Mouse (Mus musculus): Measurements from ENCODE around the gene Nckipsd. TPM values are rescaled to one million over a fixed set of nuclear protein-coding genes. Genes with fewer than 3 reads are reported as not detected.
A peak's percentile ranks its signal among the peaks of the same experiment; 100 is the strongest.

Gene Nckipsd
- polyA plus RNA-seq, 1 experiment from 2014 or later: 10.8 TPM

- DNase-seq (ENCODE audit: low spot score): no peak
- WGBS: 72% methylated on average over 5 of the region's 5 CpGs
- Histone ChIP-seq H3K9me3 (no peaks in the 10 kb centered on the region), H3K4me1 (peaks cover 34% of the 10 kb centered on the region), H3K27me3 (ENCODE audit: insufficient read depth, poor library complexity, severe bottlenecking) (no peaks in the 10 kb centered on the region), H3K27ac (peak overlapping the region; percentile 88), H3K4me3 (peak overlapping the region; percentile 87), H3K36me3 (peaks cover 66% of the 10 kb centered on the region)
These were observed 494 bp upstream of the Nckipsd start for GRCm38 (mm10) chr9:108807674-108808073.

DNA sequence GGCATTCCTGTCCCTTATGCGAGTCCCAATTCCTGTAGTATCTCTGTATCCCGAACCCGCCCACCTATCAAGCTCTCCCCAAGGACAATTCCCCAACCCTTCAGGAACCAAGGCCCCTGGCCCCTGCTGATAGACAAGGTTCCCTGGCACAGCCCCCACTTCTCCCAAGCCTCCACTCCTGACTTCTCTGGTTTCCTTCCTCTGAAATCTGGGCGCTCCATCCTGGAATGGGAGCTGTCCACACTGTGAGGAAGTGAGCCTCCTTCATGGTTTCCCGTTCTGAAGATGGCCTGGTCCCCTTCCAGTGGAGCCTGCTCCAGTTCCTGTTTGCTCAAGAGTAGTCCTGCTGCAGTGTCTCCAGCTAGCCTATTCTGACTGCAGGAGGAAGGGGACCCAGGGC lies 1.0 kb downstream of the Nckipsd start:
- 38% methylated on average over 5 of the region's 5 CpGs for WGBS

GRCm38 (mm10) chr9:108809723-108810122 lies 1.6 kb downstream of the Nckipsd start:
- Histone ChIP-seq H3K36me3 (peaks cover 65% of the 10 kb centered on the region), H3K27me3 (ENCODE audit: insufficient read depth, poor library complexity, severe bottlenecking) (no peaks in the 10 kb centered on the region), H3K9me3 (no peaks in the 10 kb centered on the region), H3K4me3 (no peak overlapping the region), H3K4me1 (peaks cover 34% of the 10 kb centered on the region), H3K27ac (no peak overlapping the region)
- WGBS: 77% methylated on average over 6 of the region's 6 CpGs
- DNase-seq (ENCODE audit: low spot score): no peak

More for the DNA sequence above, 1.0 kb downstream of the Nckipsd start:
- Histone ChIP-seq H3K27me3 (ENCODE audit: insufficient read depth, poor library complexity, severe bottlenecking) (no peaks in the 10 kb centered on the region), H3K4me1 (peaks cover 34% of the 10 kb centered on the region), H3K4me3 (peak overlapping the region; percentile 87), H3K27ac (no peak overlapping the region), H3K36me3 (peaks cover 65% of the 10 kb centered on the region), H3K9me3 (no peaks in the 10 kb centered on the region)
- no peak for DNase-seq (ENCODE audit: low spot score)

- H3K27ac ChIP-seq: no peak overlapping the region
- H3K4me3 ChIP-seq: no peak overlapping the region
- WGBS: 79% methylated on average over 5 of the region's 5 CpGs
- H3K36me3 ChIP-seq: peaks cover 65% of the 10 kb centered on the region
- no peaks in the 10 kb centered on the region for H3K9me3 ChIP-seq
- no peak for DNase-seq (ENCODE audit: low spot score)
- H3K4me1 ChIP-seq: peaks cover 34% of the 10 kb centered on the region
- no peaks in the 10 kb centered on the region for H3K27me3 ChIP-seq (ENCODE audit: insufficient read depth, poor library complexity, severe bottlenecking)
These were observed 2.3 kb downstream of the Nckipsd start for GRCm38 (mm10) chr9:108810516-108810915.

- DNase-seq (ENCODE audit: low spot score): no peak
- Histone ChIP-seq H3K36me3 (peaks cover 64% of the 10 kb centered on the region), H3K4me1 (0 out of 2 replicates have a peak, but pooled peaks cover under 1% of the 10 kb centered on the region), H3K4me3 (no peak overlapping the region), H3K27me3 (ENCODE audit: insufficient read depth, poor library complexity, severe bottlenecking) (peaks cover 1% of the 10 kb centered on the region; the same call in 1 of the 2 replicates), H3K9me3 (no peaks in the 10 kb centered on the region), H3K27ac (no peak overlapping the region)
- WGBS: 81% methylated on average over 7 of the region's 7 CpGs
These were observed 7.4 kb downstream of the Nckipsd start for GRCm38 (mm10) chr9:108815557-108815956.

- no peak for DNase-seq (ENCODE audit: low spot score)
- Histone ChIP-seq H3K27ac (no peak overlapping the region), H3K36me3 (peaks cover 28% of the 10 kb centered on the region), H3K4me1 (0 out of 2 replicates have a peak, but pooled peaks cover 4% of the 10 kb centered on the region), H3K27me3 (ENCODE audit: insufficient read depth, poor library complexity, severe bottlenecking) (peaks cover 25% of the 10 kb centered on the region), H3K9me3 (no peaks in the 10 kb centered on the region), H3K4me3 (no peak overlapping the region)
- WGBS: 52% methylated on average over 3 of the region's 3 CpGs
These were observed 11.3 kb downstream of the Nckipsd start for GRCm38 (mm10) chr9:108819495-108819894.

- DNase-seq (ENCODE audit: low spot score): no peak
- Histone ChIP-seq H3K27ac (no peak overlapping the region), H3K27me3 (ENCODE audit: insufficient read depth, poor library complexity, severe bottlenecking) (peaks cover 31% of the 10 kb centered on the region), H3K36me3 (peaks cover 22% of the 10 kb centered on the region), H3K4me1 (0 out of 2 replicates have a peak, but pooled peaks cover 10% of the 10 kb centered on the region), H3K9me3 (no peaks in the 10 kb centered on the region), H3K4me3 (no peak overlapping the region)
- 53% methylated on average over 5 of the region's 5 CpGs for WGBS
These were observed 11.9 kb downstream of the Nckipsd start for GRCm38 (mm10) chr9:108820077-108820476.

- no peak overlapping the region for H3K27ac ChIP-seq
- H3K36me3 ChIP-seq: no peaks in the 10 kb centered on the region
- no peaks in the 10 kb centered on the region for H3K9me3 ChIP-seq
- H3K27me3 ChIP-seq (ENCODE audit: insufficient read depth, poor library complexity, severe bottlenecking): peaks cover 73% of the 10 kb centered on the region
- DNase-seq (ENCODE audit: low spot score): no peak
- 4% methylated on average over 25 of the region's 25 CpGs for WGBS
- H3K4me1 ChIP-seq: peaks cover 37% of the 10 kb centered on the region
- peak overlapping the region; percentile 10; the same call in 1 of the 2 replicates for H3K4me3 ChIP-seq
These were observed 16.0 kb downstream of the Nckipsd start for GRCm38 (mm10) chr9:108824144-108824685.

DNA sequence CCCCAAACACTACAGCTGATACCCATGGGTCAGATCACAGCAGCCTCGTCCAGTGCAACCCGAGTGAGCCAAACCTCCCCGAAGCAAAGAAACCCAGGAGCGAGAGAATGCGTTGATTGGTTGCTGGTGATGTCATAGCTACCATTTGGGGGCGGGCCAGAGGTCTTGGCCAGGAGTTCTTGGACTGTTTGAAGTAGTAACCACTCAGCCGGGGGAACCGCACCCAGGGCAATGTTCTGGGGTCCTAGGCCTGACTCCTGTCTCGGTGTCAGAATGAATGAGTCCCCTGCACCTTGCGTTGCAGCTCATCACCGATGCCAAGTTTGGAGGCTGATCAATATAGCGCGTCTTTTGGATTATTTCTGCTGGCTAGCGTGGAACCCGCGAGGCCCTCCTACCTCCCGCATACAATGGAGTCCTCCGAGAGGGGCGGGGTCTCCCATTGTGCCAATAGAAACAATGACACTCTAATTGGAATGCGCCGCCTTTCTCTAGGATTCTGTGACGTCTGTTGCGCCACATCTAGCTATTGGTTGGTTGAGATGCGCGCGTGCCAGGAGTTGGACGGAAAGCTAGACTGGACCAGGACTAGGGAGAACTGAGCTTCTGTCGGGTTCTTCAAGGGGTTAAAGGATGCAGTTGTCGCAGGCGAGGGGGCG lies 16.7 kb downstream of the Nckipsd start:
- under 1% methylated on average over 31 of the region's 31 CpGs for WGBS

GRCm38 (mm10) chr9:108825820-108826699 lies 17.9 kb downstream of the Nckipsd start, which contains the start of gene Celsr3:
Celsr3 (plus strand) TSS chr9:108826320.
- H3K27me3 ChIP-seq (ENCODE audit: insufficient read depth, poor library complexity, severe bottlenecking): peaks cover 85% of the 10 kb centered on the region
- 2% methylated on average over 63 of the region's 70 CpGs for WGBS
- H3K9me3 ChIP-seq: no peaks in the 10 kb centered on the region
- H3K4me3 ChIP-seq: peak within 1 kb of the TSS; percentile 62
- no peak within 1 kb of the TSS for H3K27ac ChIP-seq
- peak; percentile 91 for DNase-seq (ENCODE audit: low spot score)
- H3K4me1 ChIP-seq: peaks cover 37% of the 10 kb centered on the region
- no peaks in the 10 kb centered on the region for H3K36me3 ChIP-seq

More for the DNA sequence above, 16.7 kb downstream of the Nckipsd start:
- Histone ChIP-seq H3K9me3 (no peaks in the 10 kb centered on the region), H3K4me3 (peak overlapping the region; percentile 10), H3K27me3 (ENCODE audit: insufficient read depth, poor library complexity, severe bottlenecking) (peaks cover 79% of the 10 kb centered on the region), H3K36me3 (no peaks in the 10 kb centered on the region), H3K27ac (no peak overlapping the region), H3K4me1 (peaks cover 37% of the 10 kb centered on the region)
- DNase-seq (ENCODE audit: low spot score): no peak

DNA sequence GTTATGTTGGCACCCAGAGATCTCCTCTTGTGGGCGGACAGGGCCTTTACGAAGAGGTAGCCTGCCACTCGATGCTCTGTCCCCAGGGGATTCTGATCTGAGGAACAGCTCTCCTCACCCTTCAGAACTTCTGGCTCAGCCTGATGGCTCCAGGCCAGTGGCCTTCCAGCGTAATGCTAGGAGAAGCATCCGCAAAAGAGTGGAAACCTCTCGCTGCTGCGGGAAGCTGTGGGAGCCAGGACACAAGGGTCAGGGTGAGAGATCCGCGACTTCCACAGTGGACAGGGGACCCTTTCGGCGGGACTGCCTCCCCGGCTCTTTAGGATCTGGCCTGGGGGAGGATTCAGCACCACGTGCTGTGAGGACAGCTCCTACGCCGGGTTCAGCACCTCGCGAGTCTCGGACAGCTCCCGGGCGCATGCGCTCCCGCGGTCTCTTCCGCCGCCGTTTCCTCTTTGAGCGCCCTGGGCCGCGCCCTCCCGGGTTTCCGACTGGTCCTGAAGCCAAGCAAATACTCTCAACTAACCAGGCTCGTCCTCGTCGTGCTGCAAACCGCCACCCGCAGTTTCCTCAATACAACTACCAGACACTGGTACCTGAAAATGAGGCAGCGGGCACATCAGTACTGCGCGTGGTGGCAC lies 18.7 kb downstream of the Nckipsd start:
- peak; percentile 90 for DNase-seq (ENCODE audit: low spot score)
- 2% methylated on average over 39 of the region's 39 CpGs for WGBS
- no peaks in the 10 kb centered on the region for H3K36me3 ChIP-seq
- no peaks in the 10 kb centered on the region for H3K9me3 ChIP-seq
- H3K27me3 ChIP-seq (ENCODE audit: insufficient read depth, poor library complexity, severe bottlenecking): peaks cover 91% of the 10 kb centered on the region
- H3K27ac ChIP-seq: no peak overlapping the region
- peaks cover 44% of the 10 kb centered on the region for H3K4me1 ChIP-seq
- H3K4me3 ChIP-seq: peak overlapping the region; percentile 62

GRCm38 (mm10) chr9:108827454-108827853 lies 19.3 kb downstream of the Nckipsd start:
- 8% methylated on average over 34 of the region's 34 CpGs for WGBS

More at GRCm38 (mm10) chr9:108827454-108827853, 19.3 kb downstream of the Nckipsd start:
- peak overlapping the region; percentile 62 for H3K4me3 ChIP-seq
- no peak overlapping the region for H3K27ac ChIP-seq
- no peak for DNase-seq (ENCODE audit: low spot score)
- H3K27me3 ChIP-seq (ENCODE audit: insufficient read depth, poor library complexity, severe bottlenecking): peaks cover 96% of the 10 kb centered on the region
- H3K4me1 ChIP-seq: peaks cover 50% of the 10 kb centered on the region
- no peaks in the 10 kb centered on the region for H3K36me3 ChIP-seq
- no peaks in the 10 kb centered on the region for H3K9me3 ChIP-seq

Measured in heart, embryonic 10.5 days (tissue).